Mouse (Mus musculus): Measurements from ENCODE around the gene Nat8f1. TPM values are rescaled to one million over a fixed set of nuclear protein-coding genes. Genes with fewer than 3 reads are reported as not detected.

Nat8f1 gene
- polyA plus RNA-seq (2014; fragmentation: Illumina TruSeq; extraction: RNeasy Lipid Tissue Mini Kit (QIAGEN cat#74804); ENCODE audit: low read depth, low replicate concordance), result 1.4 TPM

DNA sequence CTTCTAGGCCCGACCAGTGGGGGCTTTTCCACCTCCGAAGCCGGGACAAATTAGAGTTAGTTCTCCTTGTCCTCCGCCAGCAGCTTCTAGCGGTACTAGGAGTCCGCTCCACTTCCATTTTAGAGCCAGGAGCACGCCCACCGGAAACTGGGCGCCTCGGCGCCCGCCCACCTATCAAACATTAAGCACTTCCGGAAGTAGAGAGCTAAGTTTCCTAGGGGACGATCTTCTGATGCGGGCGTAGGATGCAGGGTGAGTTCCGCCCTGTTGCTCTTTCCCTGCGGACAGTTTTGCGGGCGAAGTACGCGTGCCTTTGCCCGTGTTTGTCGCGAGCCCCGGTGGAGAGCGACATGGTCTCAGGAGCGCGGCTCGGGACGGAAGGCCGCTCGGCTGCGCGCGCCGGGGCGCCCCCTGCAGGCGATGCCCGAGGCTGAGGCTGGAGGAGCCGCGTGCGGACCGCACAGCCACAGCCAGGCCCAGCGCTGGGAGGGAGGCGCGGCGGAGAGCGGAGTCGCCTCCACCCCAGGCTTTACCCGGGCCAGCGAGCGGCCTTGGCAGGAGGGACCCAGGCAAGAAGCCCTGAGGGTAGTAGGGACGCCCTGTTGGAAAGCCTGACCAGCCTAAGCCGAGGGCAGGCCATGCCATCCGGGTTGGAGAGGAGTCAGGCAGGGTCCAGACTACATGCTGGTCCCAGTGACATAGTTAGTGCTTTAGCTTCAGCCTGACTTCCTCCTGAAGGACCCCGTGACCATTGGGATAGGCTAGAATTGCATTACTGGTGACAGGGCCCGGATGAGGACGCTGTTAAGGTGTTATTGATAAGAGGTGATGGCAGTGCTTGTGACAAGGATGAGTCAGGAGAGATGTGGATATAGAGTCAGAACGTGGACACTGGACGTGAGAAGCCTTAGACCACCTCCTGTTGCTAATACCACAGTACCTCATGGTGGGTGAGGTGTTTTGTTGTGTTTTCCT is at the start of gene Nat8f1:
Gene Nat8f1, minus strand, starts transcription at position 149 of the 975 bp plus-strand sequence.

DNA sequence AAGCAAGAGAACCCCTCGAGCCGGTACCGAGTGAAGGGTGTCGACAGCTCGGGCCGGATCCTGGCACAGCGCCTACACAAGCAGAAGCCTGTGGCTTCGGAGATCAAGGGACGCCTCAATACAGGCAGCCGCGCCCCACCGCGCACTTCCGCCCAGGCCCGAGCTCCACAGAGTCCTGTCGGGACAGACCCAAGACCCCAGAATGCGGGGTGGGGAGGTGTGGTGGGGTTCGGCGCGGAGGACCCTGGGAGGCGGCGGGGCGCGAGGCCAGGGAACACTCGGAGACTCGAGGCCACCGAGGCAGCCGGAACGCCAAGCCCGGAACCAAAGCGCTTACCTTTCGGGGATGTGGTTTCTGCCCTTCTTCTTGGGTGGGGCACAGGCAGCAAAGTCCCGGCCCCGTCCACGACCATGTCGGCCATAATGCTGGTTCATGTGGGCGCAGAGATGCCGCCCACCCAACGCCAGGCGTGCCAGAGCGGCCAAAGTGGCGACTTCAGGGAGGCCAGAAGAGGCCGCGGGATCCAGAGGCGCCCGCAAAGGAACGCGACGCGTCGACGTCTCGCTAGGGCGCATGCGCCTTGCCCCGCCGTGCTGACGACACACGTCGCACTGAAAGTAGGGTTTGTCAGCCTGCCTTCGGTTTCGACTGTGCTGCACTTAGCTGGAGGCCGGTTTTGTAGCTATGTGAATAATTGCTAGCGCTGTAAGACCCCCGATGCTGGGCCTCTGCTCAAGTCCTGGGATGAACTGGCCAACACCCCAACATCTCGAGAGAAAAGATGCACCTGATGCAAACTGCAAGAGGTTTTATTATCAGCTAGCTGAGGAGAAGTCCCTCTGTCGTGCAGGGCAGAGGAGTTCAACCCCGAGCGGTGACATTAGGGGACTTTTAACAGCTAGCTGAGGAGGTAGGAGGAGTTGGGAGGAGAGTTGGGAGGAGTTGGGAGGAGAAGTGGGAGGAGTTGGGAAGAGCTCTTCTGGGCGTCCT is 45.9 kb upstream of the Nat8f1 start, which contains the start of gene Dusp11:
Gene Dusp11, minus strand, starts transcription at position 567 of the 991 bp plus-strand sequence.

DNA sequence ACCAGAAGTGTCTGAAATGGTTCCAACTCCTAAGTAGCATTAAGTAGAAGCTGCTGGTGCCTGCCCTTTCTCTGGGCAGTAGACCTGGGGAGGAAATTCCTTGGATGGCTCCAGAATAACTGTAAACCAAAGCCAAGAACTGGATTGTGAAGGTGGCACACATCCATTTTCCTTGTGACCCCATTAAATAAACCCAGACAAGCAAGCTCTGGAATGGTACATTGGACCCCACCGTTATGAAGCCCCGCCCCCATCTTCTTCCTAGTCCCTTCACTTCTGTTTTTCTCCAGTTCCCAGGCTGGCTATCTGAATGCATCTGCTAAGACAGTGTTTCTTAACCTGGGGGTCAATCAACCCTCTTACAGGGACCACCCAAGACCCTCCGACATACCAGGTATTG is 3.9 kb downstream of the Nat8f1 start, which contains the start of gene Tprkb:
Gene Tprkb, plus strand, starts transcription at position 279 of the 400 bp plus-strand sequence.

DNA sequence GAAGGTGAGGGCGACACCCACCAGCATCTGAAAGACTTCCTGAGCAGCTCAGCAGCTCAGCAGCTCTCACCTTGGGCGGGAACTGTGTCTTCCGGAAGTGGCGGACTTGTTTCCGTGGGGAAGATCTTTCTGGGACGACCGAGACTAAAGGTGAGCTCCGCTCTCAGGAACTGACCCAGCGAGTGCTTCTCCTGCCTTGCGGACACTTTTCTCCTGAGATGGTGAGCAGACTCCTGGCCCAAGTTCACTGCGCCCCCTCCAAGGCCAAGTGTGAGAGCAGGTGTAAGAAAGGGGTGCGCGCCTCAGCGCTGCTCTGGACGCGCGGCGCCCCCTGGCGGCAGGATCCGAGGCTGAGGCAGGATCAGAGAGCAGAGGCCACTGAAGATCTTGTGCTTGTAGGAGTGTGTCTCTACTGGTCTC is 10.8 kb downstream of the Nat8f1 start, which contains the start of gene Nat8f4:
Gene Nat8f4, minus strand, starts transcription at position 243 of the 420 bp plus-strand sequence.

DNA sequence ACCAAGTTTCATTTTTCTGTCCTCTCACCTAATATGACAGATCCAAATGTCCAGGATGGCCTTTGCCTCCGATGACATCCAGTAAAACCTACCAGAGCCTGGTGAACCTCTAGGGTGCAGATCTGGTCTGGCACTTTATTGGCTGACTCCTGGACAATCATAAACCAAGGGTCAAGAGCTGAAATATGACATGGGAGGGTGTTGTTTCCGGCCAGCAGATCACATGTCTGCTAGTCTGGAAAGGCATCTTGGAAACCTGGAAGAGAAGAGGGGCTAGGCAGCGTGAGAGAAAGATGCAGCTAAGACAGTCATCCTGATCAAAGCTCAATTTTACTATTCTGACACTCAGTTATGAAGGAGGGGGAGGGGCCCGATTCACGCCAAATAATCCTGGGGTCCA is 46.5 kb downstream of the Nat8f1 start, which contains the start of gene Nat8f2:
Gene Nat8f2, minus strand, starts transcription at position 153 of the 400 bp plus-strand sequence.

Other genes starting within 250 kb of the Nat8f1 start
- gene Nat8f7, start 202.5 kb downstream of the Nat8f1 start, polyA plus RNA-seq (2014; fragmentation: Illumina TruSeq; extraction: RNeasy Lipid Tissue Mini Kit (QIAGEN cat#74804); ENCODE audit: low read depth, low replicate concordance), result not detected
- gene Nat8f3, start 149.9 kb downstream of the Nat8f1 start, polyA plus RNA-seq (2014; fragmentation: Illumina TruSeq; extraction: RNeasy Lipid Tissue Mini Kit (QIAGEN cat#74804); ENCODE audit: low read depth, low replicate concordance), result not detected
- gene Nat8f6, start 94.7 kb downstream of the Nat8f1 start, polyA plus RNA-seq (2014; fragmentation: Illumina TruSeq; extraction: RNeasy Lipid Tissue Mini Kit (QIAGEN cat#74804); ENCODE audit: low read depth, low replicate concordance), result 0.17 TPM
- 3.1 TPM for gene Nat8f5, start 94.7 kb downstream of the Nat8f1 start, polyA plus RNA-seq (2014; fragmentation: Illumina TruSeq; extraction: RNeasy Lipid Tissue Mini Kit (QIAGEN cat#74804); ENCODE audit: low read depth, low replicate concordance)
- 1.7 TPM for gene Nat8, start 83.6 kb downstream of the Nat8f1 start, polyA plus RNA-seq (2014; fragmentation: Illumina TruSeq; extraction: RNeasy Lipid Tissue Mini Kit (QIAGEN cat#74804); ENCODE audit: low read depth, low replicate concordance)
- 0.52 TPM for gene Nat8f2, start 46.5 kb downstream of the Nat8f1 start, polyA plus RNA-seq (2014; fragmentation: Illumina TruSeq; extraction: RNeasy Lipid Tissue Mini Kit (QIAGEN cat#74804); ENCODE audit: low read depth, low replicate concordance)
- 42.3 TPM for gene Nat8f4, start 10.8 kb downstream of the Nat8f1 start, polyA plus RNA-seq (2014; fragmentation: Illumina TruSeq; extraction: RNeasy Lipid Tissue Mini Kit (QIAGEN cat#74804); ENCODE audit: low read depth, low replicate concordance)
- gene Tprkb, start 3.8 kb downstream of the Nat8f1 start, polyA plus RNA-seq (2014; fragmentation: Illumina TruSeq; extraction: RNeasy Lipid Tissue Mini Kit (QIAGEN cat#74804); ENCODE audit: low read depth, low replicate concordance), result 27.9 TPM
- 87.9 TPM for gene Dusp11, start 46.0 kb upstream of the Nat8f1 start, polyA plus RNA-seq (2014; fragmentation: Illumina TruSeq; extraction: RNeasy Lipid Tissue Mini Kit (QIAGEN cat#74804); ENCODE audit: low read depth, low replicate concordance)
- 1.4 TPM for gene Figla, start 100.5 kb upstream of the Nat8f1 start, polyA plus RNA-seq (2014; fragmentation: Illumina TruSeq; extraction: RNeasy Lipid Tissue Mini Kit (QIAGEN cat#74804); ENCODE audit: low read depth, low replicate concordance)
- gene Add2, start 113.0 kb upstream of the Nat8f1 start, polyA plus RNA-seq (2014; fragmentation: Illumina TruSeq; extraction: RNeasy Lipid Tissue Mini Kit (QIAGEN cat#74804); ENCODE audit: low read depth, low replicate concordance), result 0.38 TPM

All from testis, adult 10 weeks (tissue).